Mouse (Mus musculus) heart, postnatal 0 days (tissue): ENCODE results near the gene Lysmd1. TPM values are rescaled to one million over a fixed set of nuclear protein-coding genes. Genes with fewer than 3 reads are reported as not detected.
"Not testable (repeated sequence)": the region's sequence is repeated elsewhere in the genome, so short reads cannot be mapped to it uniquely, and the experiment has no call there.

ENCODE experiments used
- ATAC-seq: fragments of 200-750 bp; cut with Nextera tagmentation; 2 replicates; pipeline ENCODE4 v1.8.0; 2017; ENCODE audit warnings: low read depth, moderate number of reproducible peaks, moderate library complexity; ENCODE audit not compliant: insufficient read depth
- DNase-seq: peaks from one replicate; pipeline ENCODE4 v3.0.0-alpha.2; 2016; ENCODE audit warnings: low spot score
- H3K27ac ChIP-seq: fragments of 300-500 bp; sonication (generic); 2 replicates; pipeline ENCODE4 v1.5.1; 2014; ENCODE audit warnings: low read depth, mild to moderate bottlenecking
- H3K27me3 ChIP-seq: fragments of 300-500 bp; sonication (generic); 2 replicates; pipeline ENCODE4 v1.6.1; 2014; ENCODE audit warnings: low read length, mixed read lengths; ENCODE audit not compliant: control insufficient read depth, insufficient read depth
- H3K36me3 ChIP-seq: fragments of 300-500 bp; sonication (generic); replicated peaks from 2 replicates; pipeline ENCODE4 v1.6.1; 2014; ENCODE audit warnings: low read length, mixed read lengths; ENCODE audit not compliant: control insufficient read depth, insufficient read depth
- H3K4me1 ChIP-seq: fragments of 300-500 bp; sonication (generic); 2 replicates; pipeline ENCODE4 v1.6.1; 2014; ENCODE audit warnings: antibody characterized with exemption; ENCODE audit not compliant: control insufficient read depth, insufficient read depth
- H3K4me2 ChIP-seq: fragments of 300-500 bp; sonication (generic); 2 replicates; pipeline ENCODE4 v1.6.1; 2014; ENCODE audit warnings: low read depth, mild to moderate bottlenecking, low read length, moderate library complexity
- H3K4me3 ChIP-seq: fragments of 300-500 bp; sonication (generic); 2 replicates; pipeline ENCODE4 v1.5.1; 2014; ENCODE audit warnings: low read depth, low read length
- H3K9ac ChIP-seq: fragments of 300-500 bp; sonication (generic); replicated peaks from 2 replicates; pipeline ENCODE4 v1.6.1; 2014; ENCODE audit warnings: low read depth, low read length, mixed read lengths
- H3K9me3 ChIP-seq: fragments of 300-500 bp; sonication (generic); replicated peaks from 2 replicates; pipeline ENCODE4 v1.6.1; 2016; ENCODE audit warnings: low read length; ENCODE audit not compliant: control insufficient read depth
- CTCF ChIP-seq: IDR thresholded peaks from 2 replicates; pipeline ENCODE4 v1.5.1; 2016; ENCODE audit warnings: antibody characterized with exemption, control low read depth, low read depth
- EP300 ChIP-seq: IDR thresholded peaks from 2 replicates; pipeline ENCODE4 v1.6.1; 2016; ENCODE audit warnings: antibody characterized with exemption, low read depth
- WGBS: fragments of 180-500 bp; shearing (Covaris S2); extraction: QIAGEN DNeasy Blood & Tissue Kit; methylation state at CpG from one replicate; pipeline ENCODE4 v1.1.7; 2014; 5-methylcytosine and 5-hydroxymethylcytosine counted together
- polyA plus RNA-seq: library from polyadenylated mRNA; unstranded; fragments of >200 nt; fragmentation: Nextera tagmentation; extraction: Ambion mirVana; gene quantifications from 2 replicates; pipeline ENCODE4 v1.2.1, GENCODE M21; 2015
- total RNA-seq: library from RNA; depleted of rRNA; stranded (reverse); fragments of >200 nt; gene quantifications from 2 replicates; pipeline ENCODE4 v1.2.3, GENCODE M21; 2014; ENCODE audit warnings: low replicate concordance

Lysmd1 gene
- total and polyA plus RNA-seq, 2 experiments from 2014 or later: 6.1 to 8.7 TPM

- H3K4me2 ChIP-seq: peak overlapping the region; percentile 85
- peak overlapping the region; percentile 73 for H3K4me3 ChIP-seq
- no peak for DNase-seq
- TF ChIP-seq EP300 (no peak), CTCF (no peak)
- no peak for ATAC-seq
- peak overlapping the region; percentile 81 for H3K27ac ChIP-seq
- H3K9me3 ChIP-seq: no peaks in the 10 kb centered on the region
- 57% methylated on average over 11 of the region's 11 CpGs for WGBS
- H3K4me1 ChIP-seq: peaks cover 6% of the 10 kb centered on the region; the same call in 1 of the 2 replicates
- H3K9ac ChIP-seq: peak overlapping the region; percentile 70
- H3K27me3 ChIP-seq: no peaks in the 10 kb centered on the region
- peaks cover 25% of the 10 kb centered on the region for H3K36me3 ChIP-seq
These were observed 712 bp upstream of the Lysmd1 start for GRCm38 (mm10) chr3:95133176-95133575.

DNA sequence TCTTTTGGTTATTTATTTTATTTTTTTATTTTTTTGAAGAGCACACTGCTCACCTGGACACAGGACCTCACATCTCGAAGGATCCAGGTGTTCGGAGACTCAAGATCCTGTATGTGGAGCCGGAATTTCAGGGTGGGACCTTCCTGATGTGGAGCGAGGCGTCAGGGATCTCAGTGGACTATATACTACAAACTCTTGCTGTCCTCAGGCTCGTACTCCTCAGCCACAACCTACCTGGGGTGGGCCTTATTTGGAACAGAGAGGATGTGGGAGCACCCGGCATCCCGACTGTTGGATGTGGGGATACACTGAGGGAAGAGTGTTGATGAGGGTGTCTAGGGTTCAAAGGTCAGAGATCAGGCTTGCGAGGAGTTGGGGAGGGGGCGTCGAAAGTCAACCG, 245 bp downstream of the Lysmd1 start:
- not testable (repeated sequence) for H3K9me3 ChIP-seq, H3K4me2 ChIP-seq, H3K4me1 ChIP-seq, H3K27me3 ChIP-seq, H3K27ac ChIP-seq, H3K9ac ChIP-seq, DNase-seq
- Histone ChIP-seq H3K4me3 (peak overlapping the region; percentile 73; the same call in 1 of the 2 replicates), H3K36me3 (peaks cover 20% of the 10 kb centered on the region)
- WGBS: no CpG with 5 or more reads among the region's 12 CpGs
- ATAC-seq: peak; percentile 13

DNA sequence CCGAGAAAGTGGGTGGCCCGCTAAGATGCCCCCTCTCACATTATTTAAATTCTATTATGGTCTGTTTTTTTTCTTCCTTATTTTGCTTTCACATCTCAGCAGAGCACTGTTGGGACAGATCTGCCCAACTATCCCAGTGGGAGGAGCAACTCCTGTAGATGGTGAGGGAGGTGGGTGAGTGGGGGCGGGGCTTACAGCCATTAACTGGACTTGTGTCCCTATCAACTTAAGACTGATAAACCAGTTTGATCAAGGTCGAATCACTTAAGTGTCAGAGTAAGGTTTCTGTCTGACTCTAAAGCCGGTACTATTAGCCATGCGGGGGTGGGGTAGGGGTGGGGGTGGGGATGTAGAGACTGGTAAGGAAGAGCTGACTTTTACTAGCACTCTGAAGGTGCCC, 1.1 kb downstream of the Lysmd1 start:
- Histone ChIP-seq H3K27me3 (no peaks in the 10 kb centered on the region), H3K9me3 (no peaks in the 10 kb centered on the region), H3K36me3 (peaks cover 13% of the 10 kb centered on the region), H3K9ac (no peak overlapping the region), H3K27ac (peak overlapping the region; percentile 48), H3K4me2 (peak overlapping the region; percentile 65), H3K4me1 (peaks cover 6% of the 10 kb centered on the region; the same call in 1 of the 2 replicates), H3K4me3 (peak overlapping the region; percentile 37)
- no peak for ATAC-seq
- peak; percentile 43 for DNase-seq
- 13% methylated on average over 6 of the region's 6 CpGs for WGBS
- no peak for TF ChIP-seq EP300

DNA sequence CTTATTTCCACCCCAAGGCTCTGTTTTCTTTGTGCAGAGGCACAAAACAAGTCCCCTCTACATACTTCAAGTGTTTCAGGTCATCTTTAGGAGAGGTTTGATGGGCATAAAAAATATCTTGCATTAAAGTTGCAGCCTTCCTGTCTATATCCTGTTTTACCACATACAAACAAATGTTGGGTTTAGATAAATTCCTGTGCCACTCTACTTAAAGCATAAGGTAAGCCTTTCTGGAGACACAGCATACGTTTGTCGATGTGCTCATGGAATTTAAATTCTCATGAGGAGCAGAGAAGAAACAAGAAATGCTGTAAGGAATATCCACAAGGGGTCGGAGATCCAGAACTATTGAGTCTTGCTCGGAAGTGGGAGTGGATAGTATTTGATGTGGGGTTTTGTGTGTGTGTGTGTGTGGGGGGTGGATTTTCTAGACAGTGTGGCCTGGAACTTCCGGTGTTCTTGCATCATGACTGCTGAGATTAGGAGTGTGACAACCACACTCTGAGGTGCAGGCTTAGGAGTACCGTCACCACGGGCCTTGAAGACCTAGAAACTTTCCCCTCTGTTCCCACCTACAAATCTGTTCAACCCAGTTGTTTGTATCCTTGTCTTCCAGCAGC, 1.7 kb downstream of the Lysmd1 start:
- Histone ChIP-seq H3K27ac (0 out of 2 replicates have a peak overlapping the region, but pooled peaks have one; percentile 23), H3K36me3 (peaks cover 9% of the 10 kb centered on the region), H3K27me3 (no peaks in the 10 kb centered on the region), H3K4me1 (peaks cover 6% of the 10 kb centered on the region; the same call in 1 of the 2 replicates), H3K9me3 (no peaks in the 10 kb centered on the region), H3K4me2 (peak overlapping the region; percentile 65), H3K9ac (no peak overlapping the region), H3K4me3 (peak overlapping the region; percentile 37; the same call in 1 of the 2 replicates)
- TF ChIP-seq EP300: no peak
- no peak for TF ChIP-seq CTCF
- DNase-seq (no peak), ATAC-seq (no peak)
- WGBS: 61% methylated on average over 7 of the region's 7 CpGs

- Histone ChIP-seq H3K4me2 (no peak overlapping the region), H3K27me3 (no peaks in the 10 kb centered on the region), H3K36me3 (peaks cover 6% of the 10 kb centered on the region), H3K27ac (no peak overlapping the region), H3K9me3 (no peaks in the 10 kb centered on the region), H3K4me3 (no peak overlapping the region), H3K9ac (no peak overlapping the region), H3K4me1 (peaks cover 6% of the 10 kb centered on the region; the same call in 1 of the 2 replicates)
- WGBS: 84% methylated on average over 3 of the region's 3 CpGs
- DNase-seq: no peak
- no peak for ATAC-seq
- TF ChIP-seq CTCF: no peak
- no peak for TF ChIP-seq EP300
These were observed 2.4 kb downstream of the Lysmd1 start for GRCm38 (mm10) chr3:95136336-95136735.
